In genomic region chr6:33193823-33194222, GRCm38 (mm10) we compare ENCODE assay signal across 23 mouse cellular contexts. TPM values are rescaled to one million over a fixed set of nuclear protein-coding genes. Genes with fewer than 3 reads are reported as not detected.
DNase-seq lines count a peak whose midpoint lies in the region; ATAC-seq and TF ChIP-seq lines count a peak whose summit lies in the region.
"Had no signal": no experiment of that assay in that cellular context is flagged by ENCODE, and none has a peak within 500 bp of the region (broad histone marks: within the 10 kb centered on the region; RNA-seq: fewer than 3 reads in every experiment).

No protein-coding gene starts in this region.

- H3K36me3 ChIP-seq in liver, embryonic 15.5 days (replicated peaks), result no peaks in the 10 kb centered on the region
- H3K36me3 ChIP-seq: heart, embryonic 15.5 days; hindbrain, embryonic 13.5 days; midbrain, embryonic 10.5 days; neural tube, embryonic 15.5 days had no signal

- TF ChIP-seq CTCF in layer of hippocampus, adult 2 months (conservative IDR thresholded peaks at IDR 0.05), result no peak

- H3K27ac ChIP-seq in liver, embryonic 15.5 days (replicated peaks), result no peak overlapping the region
- no peak overlapping the region for H3K27ac ChIP-seq in layer of hippocampus, adult 2 months
- H3K27ac ChIP-seq: heart, embryonic 15.5 days; hindbrain, embryonic 13.5 days; kidney, postnatal 0 days; midbrain, embryonic 10.5 days; neural tube, embryonic 15.5 days had no signal

- peaks cover 4% of the 10 kb centered on the region for H3K27me3 ChIP-seq in liver, embryonic 15.5 days
- H3K27me3 ChIP-seq: heart, embryonic 15.5 days; hindbrain, embryonic 13.5 days; neural tube, embryonic 15.5 days had no signal

- H3K9ac ChIP-seq in liver, embryonic 15.5 days, result no peak overlapping the region
- H3K9ac ChIP-seq: forebrain, postnatal 0 days; heart, embryonic 15.5 days; hindbrain, embryonic 13.5 days; neural tube, embryonic 15.5 days had no signal

- 33% methylated on average over 3 of the region's 3 CpGs for WGBS in liver, embryonic 15.5 days (ENCODE audit: insufficient replicate concordance)

- H3K4me2 ChIP-seq in liver, embryonic 15.5 days, result no peak overlapping the region
- H3K4me2 ChIP-seq: heart, embryonic 15.5 days; hindbrain, embryonic 13.5 days; neural tube, embryonic 15.5 days had no signal

- H3K4me3 ChIP-seq in liver, embryonic 15.5 days (replicated peaks), result no peak overlapping the region
- H3K4me3 ChIP-seq in layer of hippocampus, adult 2 months, result no peak overlapping the region
- H3K4me3 ChIP-seq: heart, embryonic 15.5 days; hindbrain, embryonic 13.5 days; midbrain, embryonic 10.5 days; neural tube, embryonic 15.5 days had no signal

- no peaks in the 10 kb centered on the region for H3K9me3 ChIP-seq in liver, embryonic 15.5 days (replicated peaks)
- H3K9me3 ChIP-seq: heart, embryonic 15.5 days; hindbrain, embryonic 13.5 days; midbrain, embryonic 10.5 days; neural tube, embryonic 15.5 days had no signal

- ATAC-seq in liver, embryonic 15.5 days (ENCODE audit: insufficient read depth), result peak; percentile 80
- ATAC-seq: forebrain, postnatal 0 days had no signal

- 0 out of 2 replicates have a peak, but pooled peaks cover 6% of the 10 kb centered on the region for H3K4me1 ChIP-seq in liver, embryonic 15.5 days (replicated peaks)
- H3K4me1 ChIP-seq: heart, embryonic 15.5 days; midbrain, embryonic 10.5 days; neural tube, embryonic 15.5 days had no signal

- DNase-seq in heart, adult 11 months, result peak; percentile 72
- DNase-seq in heart, adult 8-10 months (ENCODE audit: low spot score), result no peak
- peak; percentile 38 for DNase-seq in spleen, adult 12 weeks (ENCODE audit: low spot score)
- DNase-seq in spleen, adult 18-20 months, result no peak
- DNase-seq in gastrocnemius, adult 18-20 months (ENCODE audit: low spot score), result no peak
- DNase-seq in layer of hippocampus, adult 2 months (ENCODE audit: low spot score in 2 of 2), result no peak
- DNase-seq: adrenal gland, postnatal 10 days; cerebellum, adult 8-10 months; cerebellum, postnatal 36 days; forebrain, postnatal 0 days; gastrocnemius, postnatal 36 days; heart, postnatal 36 days; kidney, adult 2 months; lung, adult 18-20 months; lung, postnatal 14 days; thymus, adult 18-20 months; thymus, postnatal 36 days had no signal

RNA-seq across cellular contexts. Expression of gene Exoc4, which starts 55.1 kb away (rescaled TPM):
- 10 to 100 TPM; 33.9 to 40.6 (median 36.6) TPM for total RNA-seq in heart, adult 8-10 months (2022)
- polyA plus RNA-seq in liver, embryonic 15.5 days (2015; fragmentation: Nextera tagmentation; extraction: Ambion mirVana), result 9.8 and 11.2 TPM in 2 replicates
- 10 to 100 TPM; 43.5 to 45.0 TPM for total RNA-seq in gastrocnemius, adult 18-20 months (2021)
- total RNA-seq in layer of hippocampus, adult 2 months (2021), result 10 to 100 TPM; 87.6 to 90.9 TPM

Comparison
In these comparisons a context has a peak if more than half of its experiments do, and no peak if none do; other contexts are left out.
1. DNase-seq: peak in heart, adult 11 months (single experiment) and spleen, adult 12 weeks (single experiment); none in heart, adult 8-10 months (single experiment), spleen, adult 18-20 months (0 of 2), gastrocnemius, adult 18-20 months (single experiment) and layer of hippocampus, adult 2 months (0 of 2).